Mouse (Mus musculus): Measurements from ENCODE around the gene Slain2.

DNA sequence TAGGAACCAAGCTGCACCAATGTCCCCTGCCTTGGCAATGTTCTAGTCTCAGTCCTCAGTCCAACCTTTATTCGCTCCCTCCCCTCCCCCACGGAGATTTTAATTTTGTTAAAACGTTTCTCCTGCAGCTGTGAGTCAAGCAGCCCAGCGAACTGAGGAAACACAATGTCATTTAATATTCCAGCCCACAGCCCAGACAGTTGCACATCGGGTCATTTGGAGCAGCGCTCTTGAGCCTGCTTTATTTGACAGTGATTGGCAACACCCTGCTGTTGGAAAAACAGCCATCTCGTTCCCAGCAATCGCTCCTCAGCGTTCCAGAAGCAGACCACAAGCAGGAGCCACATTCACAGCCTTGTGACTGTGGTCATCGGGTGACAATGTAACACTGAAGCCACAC is 81.3 kb downstream of the Slain2 start:
- TF ChIP-seq SMC3 (IDR thresholded peaks at IDR 0.05; ENCODE audit: low read depth, low read length) = no peak
- TF ChIP-seq CTCF (conservative IDR thresholded peaks at IDR 0.05 in 1 of 2, IDR thresholded peaks at IDR 0.05 in 1 of 2; ENCODE audit: low read depth in 2 of 2, low read length in 2 of 2) = no peak
- no peak for TF ChIP-seq MEF2A (IDR thresholded peaks at IDR 0.05; ENCODE audit: borderline replicate concordance, low read depth, low read length)
- TF ChIP-seq ETS1 (conservative IDR thresholded peaks at IDR 0.05; ENCODE audit: low read depth, low read length) = no peak
- TF ChIP-seq JUN (IDR thresholded peaks at IDR 0.05; ENCODE audit: insufficient read depth, low read depth, low read length) = no peak
- TF ChIP-seq ELF1 (IDR thresholded peaks at IDR 0.05; ENCODE audit: low read depth, low read length) = no peak
